In the genomic region with DNA sequence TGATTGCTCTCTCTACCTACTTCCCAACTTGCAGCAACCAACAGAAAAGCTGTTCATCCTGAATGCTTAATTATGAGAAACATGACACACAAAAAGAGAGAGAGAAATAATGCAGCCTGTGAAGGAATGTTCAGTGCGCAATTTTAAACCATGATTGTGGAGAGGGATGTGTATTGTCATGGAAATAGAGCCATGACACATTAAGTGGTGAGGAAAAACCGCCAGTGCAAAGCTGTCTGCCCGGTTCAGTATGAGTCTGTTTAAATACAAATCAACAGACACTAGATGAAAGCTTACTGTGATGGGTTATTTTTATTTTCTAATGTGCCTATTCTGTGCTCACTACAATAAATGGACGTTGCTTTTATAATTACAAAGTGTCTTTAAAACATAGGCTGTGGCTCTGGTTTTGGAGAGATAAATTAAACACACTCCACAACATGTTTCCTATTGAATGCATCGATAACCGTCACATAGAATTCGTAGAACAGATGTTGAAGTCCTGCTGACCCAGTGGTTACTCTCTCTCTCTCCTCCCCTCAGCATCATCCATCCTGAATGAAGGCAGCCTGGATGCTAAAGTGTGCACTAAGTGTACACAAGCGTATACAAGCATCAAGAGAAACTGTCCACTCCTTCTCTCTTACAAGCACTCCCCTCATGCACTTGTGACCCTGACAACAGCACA, we compare ENCODE assay signal across 16 mouse cellular contexts.
A peak's percentile ranks its signal among the peaks of the same experiment; 100 is the strongest.
DNase-seq lines count a peak whose midpoint lies in the region; ATAC-seq and TF ChIP-seq lines count a peak whose summit lies in the region.
"Had no signal": no experiment of that assay in that cellular context is flagged by ENCODE, and none has a peak within 500 bp of the region (broad histone marks: within the 10 kb centered on the region; RNA-seq: fewer than 3 reads in every experiment).

No protein-coding gene starts in this region.

- peak; percentile 24; the same call in 1 of the 2 replicates for TF ChIP-seq EP300 in liver, postnatal 0 days (IDR thresholded peaks at IDR 0.05; ENCODE audit: low read depth)

- H3K4me2 ChIP-seq in midbrain, embryonic 13.5 days (replicated peaks): no peak overlapping the region
- H3K4me2 ChIP-seq in forebrain, embryonic 15.5 days (replicated peaks): no peak overlapping the region
- peak overlapping the region; percentile 49; the same call in 1 of the 2 replicates for H3K4me2 ChIP-seq in liver, postnatal 0 days (ENCODE audit: low read depth, low read length)
- H3K4me2 ChIP-seq in kidney, embryonic 16.5 days (replicated peaks; ENCODE audit: low read depth, low read length): no peak overlapping the region

- no peak overlapping the region for H3K9ac ChIP-seq in midbrain, embryonic 13.5 days (replicated peaks)
- H3K9ac ChIP-seq in forebrain, embryonic 15.5 days (replicated peaks): no peak overlapping the region
- no peak overlapping the region for H3K9ac ChIP-seq in liver, postnatal 0 days (replicated peaks)
- no peak overlapping the region for H3K9ac ChIP-seq in kidney, embryonic 16.5 days (replicated peaks; ENCODE audit: low read length)

- peak overlapping the region; percentile 3; the same call in 1 of the 2 replicates for H3K27ac ChIP-seq in midbrain, embryonic 10.5 days (replicated peaks)
- H3K27ac ChIP-seq in midbrain, embryonic 13.5 days: no peak overlapping the region
- no peak overlapping the region for H3K27ac ChIP-seq in forebrain, embryonic 15.5 days (replicated peaks)
- peak overlapping the region; percentile 41; the same call in 1 of the 2 replicates for H3K27ac ChIP-seq in liver, postnatal 0 days (ENCODE audit: low read depth)
- no peak overlapping the region for H3K27ac ChIP-seq in kidney, embryonic 16.5 days (ENCODE audit: low read length)
- H3K27ac ChIP-seq: heart, embryonic 10.5 days had no signal

- no peaks in the 10 kb centered on the region for H3K9me3 ChIP-seq in midbrain, embryonic 10.5 days (replicated peaks)
- no peaks in the 10 kb centered on the region for H3K9me3 ChIP-seq in midbrain, embryonic 13.5 days
- no peaks in the 10 kb centered on the region for H3K9me3 ChIP-seq in forebrain, embryonic 15.5 days
- no peaks in the 10 kb centered on the region for H3K9me3 ChIP-seq in liver, postnatal 0 days (ENCODE audit: low read length)
- no peaks in the 10 kb centered on the region for H3K9me3 ChIP-seq in kidney, embryonic 16.5 days (ENCODE audit: low read length)
- H3K9me3 ChIP-seq: heart, embryonic 10.5 days had no signal

- ATAC-seq in midbrain, embryonic 13.5 days: no peak
- peak; percentile 46 for ATAC-seq in common myeloid progenitor, adult 5-6 weeks (replicated peaks; ENCODE audit: low read depth, poor library complexity, severe bottlenecking)
- ATAC-seq in forebrain, embryonic 15.5 days (replicated peaks): peak; percentile 70; the same call in 1 of the 2 replicates
- peak; percentile 22 for ATAC-seq in liver, postnatal 0 days
- ATAC-seq in kidney, embryonic 16.5 days (ENCODE audit: low FRiP score, low TSS enrichment): no peak
- ATAC-seq: inflammation-experienced regulatory T-cells, adult 6 months had no signal

- no peaks in the 10 kb centered on the region for H3K36me3 ChIP-seq in midbrain, embryonic 10.5 days
- no peaks in the 10 kb centered on the region for H3K36me3 ChIP-seq in midbrain, embryonic 13.5 days
- no peaks in the 10 kb centered on the region for H3K36me3 ChIP-seq in forebrain, embryonic 15.5 days
- no peaks in the 10 kb centered on the region for H3K36me3 ChIP-seq in liver, postnatal 0 days (replicated peaks; ENCODE audit: insufficient read depth, low read length)
- H3K36me3 ChIP-seq in kidney, embryonic 16.5 days (ENCODE audit: insufficient read depth, low read length): no peaks in the 10 kb centered on the region
- H3K36me3 ChIP-seq: heart, embryonic 10.5 days had no signal

- no peak for DNase-seq in midbrain, embryonic 10.5 days (ENCODE audit: low spot score)
- DNase-seq in liver, postnatal 0 days: no peak
- no peak for DNase-seq in right cerebral cortex, postnatal 25 days
- DNase-seq in kidney, postnatal 25 days: no peak
- DNase-seq: cerebellum, adult 8-10 months; embryo, embryonic 11 days; heart, postnatal 36 days; lung, adult 18-20 months; right cerebral cortex, postnatal 4 days had no signal

- 72% methylated on average over 8 of the region's 8 CpGs for WGBS in midbrain, embryonic 10.5 days
- 40% methylated on average over 8 of the region's 8 CpGs for WGBS in midbrain, embryonic 13.5 days
- WGBS in forebrain, embryonic 15.5 days: 30% methylated on average over 8 of the region's 8 CpGs
- WGBS in liver, postnatal 0 days (ENCODE audit: insufficient replicate concordance): 48% methylated on average over 8 of the region's 8 CpGs
- 54% methylated on average over 8 of the region's 8 CpGs for WGBS in kidney, embryonic 16.5 days

- H3K4me3 ChIP-seq in midbrain, embryonic 10.5 days: no peak overlapping the region
- no peak overlapping the region for H3K4me3 ChIP-seq in midbrain, embryonic 13.5 days (replicated peaks)
- no peak overlapping the region for H3K4me3 ChIP-seq in forebrain, embryonic 15.5 days
- no peak overlapping the region for H3K4me3 ChIP-seq in liver, postnatal 0 days (ENCODE audit: low read depth, low read length)
- H3K4me3 ChIP-seq in kidney, embryonic 16.5 days (ENCODE audit: low read length): no peak overlapping the region
- H3K4me3 ChIP-seq: heart, embryonic 10.5 days; myocyte had no signal

- peaks cover 15% of the 10 kb centered on the region for H3K4me1 ChIP-seq in midbrain, embryonic 10.5 days
- peaks cover 10% of the 10 kb centered on the region for H3K4me1 ChIP-seq in midbrain, embryonic 13.5 days (replicated peaks)
- H3K4me1 ChIP-seq in forebrain, embryonic 15.5 days: peaks cover 11% of the 10 kb centered on the region
- H3K4me1 ChIP-seq in liver, postnatal 0 days (ENCODE audit: insufficient read depth): peaks cover 6% of the 10 kb centered on the region; the same call in 1 of the 2 replicates
- H3K4me1 ChIP-seq in kidney, embryonic 16.5 days (ENCODE audit: insufficient read depth, low read length): 0 out of 2 replicates have a peak, but pooled peaks cover 3% of the 10 kb centered on the region

- no peak for TF ChIP-seq CTCF in liver, postnatal 0 days (IDR thresholded peaks at IDR 0.05; ENCODE audit: low read depth)

- no peaks in the 10 kb centered on the region for H3K27me3 ChIP-seq in midbrain, embryonic 10.5 days (ENCODE audit: low read depth, poor library complexity, severe bottlenecking)
- H3K27me3 ChIP-seq in midbrain, embryonic 13.5 days: no peaks in the 10 kb centered on the region
- no peaks in the 10 kb centered on the region for H3K27me3 ChIP-seq in forebrain, embryonic 15.5 days
- no peaks in the 10 kb centered on the region for H3K27me3 ChIP-seq in liver, postnatal 0 days (ENCODE audit: insufficient read depth, low read length)
- no peaks in the 10 kb centered on the region for H3K27me3 ChIP-seq in kidney, embryonic 16.5 days (ENCODE audit: insufficient read depth, low read length)

Comparison
In these comparisons a context has a peak if more than half of its experiments do, and no peak if none do; other contexts are left out.
1. H3K27ac ChIP-seq: peak in midbrain, embryonic 10.5 days (single experiment) and liver, postnatal 0 days (single experiment); none in midbrain, embryonic 13.5 days (single experiment), forebrain, embryonic 15.5 days (single experiment) and kidney, embryonic 16.5 days (single experiment).
2. ATAC-seq: peak in common myeloid progenitor, adult 5-6 weeks (single experiment), forebrain, embryonic 15.5 days (single experiment) and liver, postnatal 0 days (single experiment); none in midbrain, embryonic 13.5 days (single experiment) and kidney, embryonic 16.5 days (single experiment).